Mouse (Mus musculus) thymus, adult 2 months (tissue): Measurements from ENCODE around the gene Tekt4.

Source experiments
- CTCF ChIP-seq: fragments of 200-500 bp; IDR thresholded peaks from 2 replicates; pipeline ENCODE4 v1.5.1; 2012; ENCODE audit warnings: mild to moderate bottlenecking, control low read depth, low read length, moderate library complexity, borderline replicate concordance; ENCODE audit not compliant: control insufficient read depth, poor library complexity, insufficient read depth; ENCODE audit errors: extremely low read depth
- POLR2A ChIP-seq: fragments of 200-500 bp; IDR thresholded peaks from 2 replicates; pipeline ENCODE4 v1.6.1; 2012; ENCODE audit warnings: mild to moderate bottlenecking, low read length, control low read depth, moderate library complexity; ENCODE audit not compliant: control insufficient read depth, poor library complexity, insufficient read depth; ENCODE audit errors: extremely low read depth

- TF ChIP-seq CTCF (no peak), POLR2A (no peak)
Measured at GRCm38 (mm10) chr17:25441417-25441816, 13.0 kb upstream of the Tekt4 start.
